Mouse (Mus musculus): ENCODE measurements around the gene Pik3r1.

Gene Pik3r1

DNA sequence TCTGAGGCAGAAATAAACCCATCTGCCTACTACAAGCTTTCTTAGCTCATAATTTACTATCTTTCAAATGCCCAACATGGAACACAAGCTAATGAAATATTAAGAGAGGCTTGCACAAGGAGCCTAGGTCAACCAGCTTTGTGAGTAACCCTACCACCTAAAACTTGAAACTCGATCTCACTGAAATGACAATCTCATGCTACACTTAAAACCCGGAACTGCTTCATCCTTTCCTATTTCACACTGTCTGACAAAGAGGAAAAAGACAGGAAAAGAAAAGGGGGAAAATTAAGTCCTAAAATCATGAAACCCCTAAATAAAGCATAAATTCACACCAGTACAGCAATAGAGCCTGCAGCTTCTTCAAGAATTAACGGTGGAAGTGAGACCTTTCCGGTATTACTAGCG, 1.4 kb downstream of the Pik3r1 start:
- no peak for DNase-seq (ENCODE audit: low spot score)

- DNase-seq (ENCODE audit: low spot score), result no peak
Observed at GRCm38 (mm10) chr13:101765976-101766375, 2.0 kb downstream of the Pik3r1 start.

- no peak for DNase-seq (ENCODE audit: low spot score)
Observed at GRCm38 (mm10) chr13:101764111-101764510, 3.9 kb downstream of the Pik3r1 start.

DNA sequence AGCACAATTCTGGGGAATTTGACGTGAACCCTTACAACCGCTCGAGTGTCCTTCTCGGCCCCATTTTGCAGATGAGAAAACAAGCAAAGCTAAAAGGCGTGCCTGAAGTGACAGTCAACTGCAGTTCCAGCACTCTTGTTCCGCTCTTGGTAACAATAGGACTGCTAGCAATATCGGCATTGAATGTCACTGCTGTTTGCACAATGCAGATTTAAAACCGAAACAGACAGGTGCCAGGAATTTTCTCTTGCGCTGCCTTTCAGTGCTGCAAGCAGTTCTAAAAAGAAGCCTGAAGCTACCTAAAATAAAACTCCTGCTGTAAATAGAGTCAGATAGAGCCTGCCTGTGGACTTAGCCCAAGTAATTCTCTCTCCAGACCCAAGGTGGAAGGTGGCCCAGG, 4.3 kb downstream of the Pik3r1 start:
- no peak for DNase-seq (ENCODE audit: low spot score)

DNA sequence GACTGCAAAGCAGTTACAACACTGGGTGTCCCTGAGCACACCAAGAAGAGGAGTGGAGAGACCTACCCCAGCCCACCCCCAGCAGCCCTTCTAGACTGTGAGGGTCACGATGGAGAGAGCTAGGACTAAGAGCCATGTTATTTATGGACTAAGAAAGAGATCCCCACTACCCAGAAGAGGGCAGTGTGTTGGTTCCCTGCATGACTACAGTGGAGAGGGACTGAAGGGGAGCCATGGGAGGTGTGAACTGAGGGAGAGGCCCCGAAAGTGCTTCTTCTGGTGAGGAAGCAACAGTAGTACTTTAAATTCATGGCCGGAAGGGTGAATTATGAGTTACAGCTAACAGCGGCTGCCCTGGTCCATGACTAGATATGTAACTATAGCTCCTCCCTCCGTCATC, 4.9 kb downstream of the Pik3r1 start:
- DNase-seq (ENCODE audit: low spot score), result no peak

DNA sequence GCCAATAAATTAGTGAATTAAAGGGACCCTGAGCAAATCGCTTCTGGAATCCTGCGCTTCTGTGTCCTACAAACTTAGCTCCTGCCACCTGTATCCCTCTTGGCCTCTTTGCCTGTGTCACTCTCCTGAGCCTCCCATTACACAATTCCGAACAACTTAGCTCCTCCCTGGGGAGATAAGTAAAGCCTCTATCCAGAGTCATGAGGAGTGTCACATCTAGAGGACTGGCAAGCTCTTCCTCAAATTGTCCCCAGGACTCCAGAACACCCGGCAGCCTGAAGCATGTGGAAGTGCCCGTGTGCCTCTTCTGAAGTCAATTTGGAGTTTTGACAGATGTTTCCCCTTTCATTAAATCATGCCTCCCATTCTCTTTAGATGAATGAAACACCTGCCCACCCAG, 6.4 kb downstream of the Pik3r1 start:
- DNase-seq (ENCODE audit: low spot score), result no peak

DNA sequence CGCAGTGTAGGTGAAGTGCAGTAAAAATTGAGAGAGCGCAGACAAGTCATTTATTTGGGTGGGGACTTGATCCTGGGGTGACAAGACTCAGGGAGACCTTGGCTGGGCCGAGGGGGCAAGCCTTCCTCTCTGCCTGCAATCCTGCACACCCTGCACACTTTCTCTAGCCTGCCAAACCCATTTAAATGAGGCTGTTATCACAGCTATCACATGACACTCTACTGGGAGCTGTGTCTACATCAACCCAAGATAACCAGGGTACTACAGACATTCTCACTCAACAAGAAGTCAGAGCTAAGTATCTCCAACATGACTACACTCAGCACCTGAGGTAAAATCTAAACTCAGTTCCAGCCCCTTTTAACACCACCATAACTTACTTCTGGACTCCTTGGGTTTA, 7.1 kb downstream of the Pik3r1 start:
- DNase-seq (ENCODE audit: low spot score), result no peak

- peak; percentile 43 for DNase-seq (ENCODE audit: low spot score)
Observed at GRCm38 (mm10) chr13:101760001-101760687, 7.9 kb downstream of the Pik3r1 start.

DNA sequence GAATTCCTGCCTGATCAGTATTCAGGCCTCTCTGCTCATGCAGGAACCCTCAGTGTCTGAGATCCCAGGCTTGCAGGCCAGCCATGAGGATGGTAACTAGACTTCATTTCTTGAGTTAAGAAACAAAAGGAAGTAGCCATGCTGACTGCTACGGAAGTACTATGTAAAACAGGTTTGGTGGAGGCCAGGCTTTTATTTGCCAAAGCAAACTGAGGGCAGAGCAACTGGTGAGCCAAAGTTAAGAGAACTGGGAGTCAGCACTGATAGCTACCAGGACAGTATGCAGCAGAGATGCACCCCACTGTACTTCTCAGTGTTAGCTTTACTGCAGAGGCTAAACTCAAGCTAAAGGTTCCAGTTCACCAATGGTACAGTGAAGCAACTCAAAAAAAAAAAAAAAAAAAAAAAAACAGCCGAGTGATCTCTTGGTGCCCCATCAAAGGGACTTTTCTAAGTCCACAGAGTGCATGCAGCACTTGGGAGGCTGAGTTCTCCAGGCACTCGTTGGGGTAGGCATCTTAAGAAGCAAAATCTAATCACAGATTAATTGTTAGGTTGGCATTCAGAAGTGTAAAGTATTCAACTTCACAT, 8.6 kb downstream of the Pik3r1 start:
- DNase-seq (ENCODE audit: low spot score), result no peak

DNA sequence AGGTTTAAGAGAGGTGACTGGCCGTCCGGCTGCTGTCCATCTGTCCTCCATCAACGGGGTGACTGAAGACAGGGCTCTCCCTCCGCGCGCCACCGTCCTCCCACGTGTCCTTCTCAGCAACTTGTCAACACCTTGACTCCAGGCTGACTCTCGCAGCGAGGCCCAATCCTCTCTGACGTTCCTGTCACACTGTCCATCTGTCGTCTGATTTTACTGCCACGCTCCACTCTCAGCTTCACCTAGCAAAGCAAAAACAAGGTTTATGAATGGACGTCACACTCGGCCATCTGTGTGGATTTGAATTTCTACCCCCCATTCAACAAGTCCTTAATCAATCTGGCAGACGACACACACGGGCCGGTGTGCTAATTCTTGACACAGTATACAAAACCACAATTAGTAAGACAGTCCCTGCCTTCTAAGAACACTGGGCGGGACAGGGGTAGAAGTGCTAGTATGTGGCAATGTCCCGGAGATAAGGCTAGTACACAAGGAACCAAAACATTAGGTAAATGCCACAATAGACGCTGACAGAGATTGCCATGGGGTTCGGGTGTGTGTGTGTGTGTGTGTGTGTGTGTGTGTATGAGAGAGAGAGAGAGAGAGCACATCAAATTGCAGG, 10.1 kb downstream of the Pik3r1 start:
- DNase-seq (ENCODE audit: low spot score), result no peak

DNA sequence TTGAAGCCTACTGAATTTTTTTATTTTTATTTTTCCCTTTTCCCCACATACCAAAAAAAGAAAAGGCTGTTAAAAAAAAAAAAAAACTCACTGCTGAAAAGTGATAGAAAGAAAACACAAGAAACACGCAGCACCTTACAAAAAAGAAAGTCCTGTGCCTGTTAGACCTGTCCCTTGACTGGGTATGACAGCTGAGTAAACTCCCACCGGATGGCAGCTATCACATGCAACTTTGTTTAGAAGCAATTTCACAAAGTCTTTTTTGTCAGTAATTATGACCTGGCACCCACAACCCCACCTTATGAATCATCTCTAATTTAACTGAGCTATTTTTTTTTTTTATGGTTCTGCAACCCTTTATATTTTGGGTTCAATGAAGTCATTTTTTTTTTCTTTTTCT, 12.8 kb downstream of the Pik3r1 start:
- DNase-seq (ENCODE audit: low spot score), result no peak

DNA sequence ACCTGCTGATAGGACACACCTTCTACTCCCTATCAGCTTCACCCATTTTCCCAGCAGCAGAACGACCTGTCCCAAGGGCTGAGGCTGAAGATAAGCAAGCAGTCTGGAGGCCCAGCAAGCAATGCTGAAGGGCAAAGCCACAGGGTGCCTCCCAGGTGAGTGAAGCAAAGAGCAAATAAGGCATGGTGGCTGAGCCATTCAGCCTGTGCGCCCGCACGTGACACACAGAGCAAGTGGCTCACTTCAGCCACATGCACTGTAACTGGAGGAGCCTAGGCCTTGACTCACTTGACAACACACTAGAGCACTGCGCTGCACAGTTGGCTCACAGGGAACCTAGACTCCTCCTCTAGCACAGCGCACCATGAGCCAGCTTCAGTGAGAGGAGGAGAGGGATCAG, 14.4 kb downstream of the Pik3r1 start:
- DNase-seq (ENCODE audit: low spot score), result no peak

DNA sequence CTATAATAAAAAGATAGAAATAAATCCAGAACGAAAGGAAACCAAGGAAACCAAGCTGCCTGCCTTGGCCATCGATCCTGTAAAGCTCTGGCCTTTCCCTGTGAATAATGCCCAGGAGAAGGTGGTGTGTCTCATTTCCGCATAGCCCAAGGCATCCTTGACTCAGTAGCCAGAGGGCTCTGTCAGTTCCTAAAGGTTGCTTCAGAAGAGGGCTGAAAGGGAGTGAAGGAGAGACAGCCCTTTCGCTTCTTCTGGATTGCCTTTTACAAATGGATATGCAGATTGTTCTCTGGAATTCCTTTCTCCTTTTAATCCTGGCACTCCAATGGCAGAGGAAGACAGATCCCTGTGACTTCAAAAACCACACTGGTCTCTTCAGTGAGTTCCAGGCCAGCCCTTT, 16.2 kb downstream of the Pik3r1 start:
- DNase-seq (ENCODE audit: low spot score), result no peak

DNA sequence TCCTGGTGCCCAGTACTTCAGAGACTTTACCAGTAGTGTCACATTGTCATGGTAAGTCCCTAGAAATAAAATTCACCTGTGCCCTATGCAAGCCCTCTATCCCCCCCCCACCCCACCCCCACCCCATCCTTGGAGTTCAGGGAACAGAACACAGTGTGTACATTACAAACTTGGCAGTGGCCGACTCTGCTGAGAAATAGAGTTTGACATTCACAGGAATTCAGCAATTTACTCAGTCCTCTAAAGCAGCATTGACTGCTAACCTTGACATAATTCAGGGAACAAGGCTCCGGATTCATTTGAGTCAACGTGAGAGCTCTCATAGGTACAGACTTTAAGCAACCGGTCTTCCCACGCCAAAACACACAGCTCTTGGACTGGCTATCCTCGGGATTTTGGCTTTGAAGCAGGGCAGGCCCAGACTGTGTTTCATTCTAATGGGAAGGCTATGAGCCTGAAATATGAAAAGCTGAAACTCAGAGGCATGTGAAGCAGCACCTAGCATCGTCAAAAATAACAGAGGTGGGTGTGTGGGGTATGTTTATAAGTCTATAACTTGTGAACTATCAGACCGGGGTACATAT, 21.9 kb downstream of the Pik3r1 start:
- DNase-seq (ENCODE audit: low spot score), result no peak

GRCm38 (mm10) chr13:101744943-101745342, 23.1 kb downstream of the Pik3r1 start:
- DNase-seq (ENCODE audit: low spot score), result no peak

GRCm38 (mm10) chr13:101744053-101744452, 24.0 kb downstream of the Pik3r1 start:
- DNase-seq (ENCODE audit: low spot score), result no peak

GRCm38 (mm10) chr13:101743247-101743646, 24.8 kb downstream of the Pik3r1 start:
- no peak for DNase-seq (ENCODE audit: low spot score)

GRCm38 (mm10) chr13:101742596-101742995, 25.4 kb downstream of the Pik3r1 start:
- no peak for DNase-seq (ENCODE audit: low spot score)

DNA sequence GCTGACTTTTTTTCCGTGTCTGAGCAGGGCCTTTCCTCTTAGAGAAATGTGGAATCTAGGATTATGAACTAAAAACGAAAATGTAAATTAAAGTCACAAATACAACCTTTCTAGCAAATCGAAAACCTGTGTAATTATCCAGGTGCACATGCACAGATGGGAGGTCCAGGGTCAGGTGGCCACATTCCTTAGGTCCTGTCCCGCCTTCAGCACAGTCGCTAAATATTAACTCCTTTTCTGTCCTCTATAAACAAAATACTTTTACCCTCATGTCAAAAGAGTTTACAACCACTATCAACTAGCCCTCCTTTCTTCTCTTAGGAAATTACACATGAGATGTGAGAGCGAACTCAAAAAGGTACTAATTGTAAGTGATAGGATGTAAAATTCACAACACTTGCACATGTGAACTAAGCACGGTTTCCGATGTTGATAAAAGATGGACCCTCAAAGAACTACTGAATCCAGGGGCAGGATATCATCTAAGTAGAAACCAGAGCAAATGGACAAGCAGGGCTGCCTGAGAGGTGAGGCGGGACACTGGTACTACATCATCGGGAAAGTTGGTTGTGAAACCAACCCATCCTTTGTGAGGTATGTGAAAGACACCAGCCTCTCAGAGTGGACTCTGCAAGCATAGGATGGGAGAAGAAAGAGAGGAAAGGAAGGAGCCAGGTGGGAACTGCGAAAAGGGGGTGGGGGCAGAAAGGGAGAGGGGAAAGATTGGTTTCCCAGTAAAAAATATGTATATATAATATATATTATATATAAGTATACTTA, 26.3 kb downstream of the Pik3r1 start:
- no peak for DNase-seq (ENCODE audit: low spot score)

GRCm38 (mm10) chr13:101739732-101740381, 28.2 kb downstream of the Pik3r1 start:
- DNase-seq (ENCODE audit: low spot score), result no peak

DNA sequence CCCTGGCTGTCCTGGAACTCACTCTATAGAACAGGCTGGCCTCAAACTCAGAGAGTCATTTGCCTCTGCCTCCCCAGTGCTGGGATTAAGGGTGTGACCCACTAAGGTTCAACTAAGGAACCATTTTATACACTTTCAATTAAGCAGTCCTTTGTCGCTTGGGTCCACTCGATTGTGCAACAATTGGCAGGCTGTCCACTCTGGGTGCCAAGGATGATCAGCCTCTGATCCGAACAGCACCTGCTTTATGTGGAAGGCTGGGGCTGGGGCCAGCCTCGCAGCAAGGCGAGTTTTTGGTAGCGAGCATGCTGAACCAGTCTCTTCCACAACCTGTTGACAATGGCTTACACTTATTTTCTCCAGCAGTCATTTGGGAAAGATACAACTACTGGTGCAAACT, 29.2 kb downstream of the Pik3r1 start:
- no peak for DNase-seq (ENCODE audit: low spot score)
